Mouse (Mus musculus): Measurements from ENCODE around the gene Klf16. TPM values are rescaled to one million over a fixed set of nuclear protein-coding genes. Genes with fewer than 3 reads are reported as not detected.

Klf16 gene
- polyA plus RNA-seq, 1 experiment = 8.7 TPM

- 83% methylated on average over 2 of the region's 2 CpGs for WGBS
- TF ChIP-seq POLR2A (IDR thresholded peaks at IDR 0.05; ENCODE audit: low read depth, low read length) (no peak), CTCF (conservative IDR thresholded peaks at IDR 0.05; ENCODE audit: insufficient read depth, insufficient read length, low read depth, low read length) (no peak)
- Histone ChIP-seq H3K4me1 (ENCODE audit: control insufficient read depth, insufficient read depth, low read length) (peaks cover 8% of the 10 kb centered on the region), H3K27me3 (replicated peaks; ENCODE audit: control insufficient read depth, insufficient read depth, low read length) (no peaks in the 10 kb centered on the region), H3K27ac (ENCODE audit: insufficient read depth, low read depth, low read length) (no peak overlapping the region), H3K36me3 (ENCODE audit: control insufficient read depth, insufficient read depth, low read length) (no peaks in the 10 kb centered on the region), H3K4me3 (ENCODE audit: insufficient read depth, low read depth, low read length) (no peak overlapping the region)
- DNase-seq = no peak
Measured at GRCm38 (mm10) chr10:80604988-80605387, 27.9 kb upstream of the Klf16 start.

- H3K4me3 ChIP-seq (ENCODE audit: insufficient read depth, low read depth, low read length) = no peak overlapping the region
- H3K27me3 ChIP-seq (replicated peaks; ENCODE audit: control insufficient read depth, insufficient read depth, low read length) = no peaks in the 10 kb centered on the region
- no peak for DNase-seq
- no peak overlapping the region for H3K27ac ChIP-seq (ENCODE audit: insufficient read depth, low read depth, low read length)
- TF ChIP-seq CTCF (conservative IDR thresholded peaks at IDR 0.05; ENCODE audit: insufficient read depth, insufficient read length, low read depth, low read length) = no peak
- WGBS = 91% methylated on average over 7 of the region's 7 CpGs
- H3K4me1 ChIP-seq (ENCODE audit: control insufficient read depth, insufficient read depth, low read length) = peaks cover 8% of the 10 kb centered on the region
- no peaks in the 10 kb centered on the region for H3K36me3 ChIP-seq (ENCODE audit: control insufficient read depth, insufficient read depth, low read length)
Measured at GRCm38 (mm10) chr10:80604001-80604509, 26.9 kb upstream of the Klf16 start.

- Histone ChIP-seq H3K4me1 (ENCODE audit: control insufficient read depth, insufficient read depth, low read length) (peaks cover 8% of the 10 kb centered on the region), H3K27ac (ENCODE audit: insufficient read depth, low read depth, low read length) (peak overlapping the region; percentile 67), H3K27me3 (replicated peaks; ENCODE audit: control insufficient read depth, insufficient read depth, low read length) (no peaks in the 10 kb centered on the region), H3K36me3 (ENCODE audit: control insufficient read depth, insufficient read depth, low read length) (no peaks in the 10 kb centered on the region), H3K4me3 (ENCODE audit: insufficient read depth, low read depth, low read length) (peak overlapping the region; percentile 87)
- 25% methylated on average over 7 of the region's 7 CpGs for WGBS
- TF ChIP-seq CTCF (conservative IDR thresholded peaks at IDR 0.05; ENCODE audit: insufficient read depth, insufficient read length, low read depth, low read length) = no peak
- no peak for TF ChIP-seq POLR2A (IDR thresholded peaks at IDR 0.05; ENCODE audit: low read depth, low read length)
- DNase-seq = no peak
Measured at GRCm38 (mm10) chr10:80603364-80603763, 26.2 kb upstream of the Klf16 start.

- H3K27ac ChIP-seq (ENCODE audit: insufficient read depth, low read depth, low read length) = peak within 1 kb of the TSS; percentile 67
- H3K4me1 ChIP-seq (ENCODE audit: control insufficient read depth, insufficient read depth, low read length) = peaks cover 8% of the 10 kb centered on the region
- WGBS = under 1% methylated on average over 54 of the region's 54 CpGs
- no peaks in the 10 kb centered on the region for H3K36me3 ChIP-seq (ENCODE audit: control insufficient read depth, insufficient read depth, low read length)
- TF ChIP-seq POLR2A (IDR thresholded peaks at IDR 0.05; ENCODE audit: low read depth, low read length) = no peak
- TF ChIP-seq CTCF (conservative IDR thresholded peaks at IDR 0.05; ENCODE audit: insufficient read depth, insufficient read length, low read depth, low read length) = no peak
- peak within 1 kb of the TSS; percentile 87 for H3K4me3 ChIP-seq (ENCODE audit: insufficient read depth, low read depth, low read length)
- DNase-seq = peak; percentile 97
- H3K27me3 ChIP-seq (replicated peaks; ENCODE audit: control insufficient read depth, insufficient read depth, low read length) = no peaks in the 10 kb centered on the region
Measured at GRCm38 (mm10) chr10:80602698-80603325, 25.7 kb upstream of the Klf16 start, which contains the start of the genes Scamp4 and Adat3. Scamp4 (plus strand) TSS chr10:80602872. Adat3 (plus strand) TSS chr10:80602880.

GRCm38 (mm10) chr10:80596318-80596717 lies 19.2 kb upstream of the Klf16 start:
- Histone ChIP-seq H3K36me3 (ENCODE audit: control insufficient read depth, insufficient read depth, low read length) (no peaks in the 10 kb centered on the region), H3K4me1 (ENCODE audit: control insufficient read depth, insufficient read depth, low read length) (no peaks in the 10 kb centered on the region), H3K27me3 (replicated peaks; ENCODE audit: control insufficient read depth, insufficient read depth, low read length) (no peaks in the 10 kb centered on the region), H3K4me3 (ENCODE audit: insufficient read depth, low read depth, low read length) (no peak overlapping the region), H3K27ac (ENCODE audit: insufficient read depth, low read depth, low read length) (no peak overlapping the region)
- DNase-seq = no peak
- WGBS = 62% methylated on average over 4 of the region's 4 CpGs
- no peak for TF ChIP-seq POLR2A (IDR thresholded peaks at IDR 0.05; ENCODE audit: low read depth, low read length)
- no peak for TF ChIP-seq CTCF (conservative IDR thresholded peaks at IDR 0.05; ENCODE audit: insufficient read depth, insufficient read length, low read depth, low read length)

- no peak for TF ChIP-seq CTCF (conservative IDR thresholded peaks at IDR 0.05; ENCODE audit: insufficient read depth, insufficient read length, low read depth, low read length)
- peak; percentile 48 for TF ChIP-seq POLR2A (IDR thresholded peaks at IDR 0.05; ENCODE audit: low read depth, low read length)
- peak within 1 kb of the TSS; percentile 96 for H3K4me3 ChIP-seq (ENCODE audit: insufficient read depth, low read depth, low read length)
- under 1% methylated on average over 73 of the region's 73 CpGs for WGBS
- H3K4me1 ChIP-seq (ENCODE audit: control insufficient read depth, insufficient read depth, low read length) = peaks cover 19% of the 10 kb centered on the region
- H3K27me3 ChIP-seq (replicated peaks; ENCODE audit: control insufficient read depth, insufficient read depth, low read length) = no peaks in the 10 kb centered on the region
- DNase-seq = peak; percentile 99
- no peaks in the 10 kb centered on the region for H3K36me3 ChIP-seq (ENCODE audit: control insufficient read depth, insufficient read depth, low read length)
- H3K27ac ChIP-seq (ENCODE audit: insufficient read depth, low read depth, low read length) = peak within 1 kb of the TSS; percentile 29
Measured at GRCm38 (mm10) chr10:80589879-80590854, 13.0 kb upstream of the Klf16 start, which contains the start of gene Abhd17a. Abhd17a (minus strand) TSS chr10:80590341.

Measured in kidney, adult 2 months (tissue).